8 mouse cellular contexts compared by ENCODE assay signal in genomic region chrX:94724192-94724971, GRCm38 (mm10). TPM values are rescaled to one million over a fixed set of nuclear protein-coding genes. Genes with fewer than 3 reads are reported as not detected.
DNase-seq lines count a peak whose midpoint lies in the region; ATAC-seq and TF ChIP-seq lines count a peak whose summit lies in the region.
"Not testable (repeated sequence)": the region's sequence is repeated elsewhere in the genome, so short reads cannot be mapped to it uniquely, and the experiment has no call there.

Gene Zxdb (plus strand): TSS chrX:94724569.

- not testable (repeated sequence) for H3K27ac ChIP-seq in embryonic facial prominence, embryonic 15.5 days (replicated peaks); heart, embryonic 13.5 days (replicated peaks); intestine, embryonic 14.5 days (ENCODE audit: low read depth); liver, embryonic 11.5 days (ENCODE audit: low read depth, low read length); midbrain, embryonic 10.5 days (replicated peaks); olfactory bulb, adult 2 months (ENCODE audit: insufficient read depth, low read depth, low read length)

- not testable (repeated sequence) for DNase-seq in Patski (ENCODE audit: low read depth, low spot score); intestine, embryonic 14.5 days (ENCODE audit: low spot score); layer of hippocampus, postnatal 36 days; liver, embryonic 11.5 days (ENCODE audit: low spot score); midbrain, embryonic 10.5 days (ENCODE audit: low spot score)

- WGBS in embryonic facial prominence, embryonic 15.5 days, result no CpG with 5 or more reads among the region's 60 CpGs
- WGBS in heart, embryonic 13.5 days, result no CpG with 5 or more reads among the region's 60 CpGs
- no CpG with 5 or more reads among the region's 60 CpGs for WGBS in intestine, embryonic 14.5 days
- WGBS in liver, embryonic 11.5 days, result no CpG with 5 or more reads among the region's 60 CpGs
- WGBS in midbrain, embryonic 10.5 days, result no CpG with 5 or more reads among the region's 60 CpGs
- WGBS in olfactory bulb, adult 2 months, result no CpG with 5 or more reads among the region's 60 CpGs

- H3K4me1 ChIP-seq in embryonic facial prominence, embryonic 15.5 days; heart, embryonic 13.5 days; intestine, embryonic 14.5 days (replicated peaks; ENCODE audit: control insufficient read depth, insufficient read depth, low read length); liver, embryonic 11.5 days (replicated peaks; ENCODE audit: control insufficient read depth, insufficient read depth, low read length); midbrain, embryonic 10.5 days; olfactory bulb, adult 2 months (ENCODE audit: control insufficient read depth, insufficient read depth, low read length): not testable (repeated sequence)

- not testable (repeated sequence) for H3K9ac ChIP-seq in embryonic facial prominence, embryonic 15.5 days; intestine, embryonic 14.5 days (ENCODE audit: low read length); liver, embryonic 11.5 days (ENCODE audit: low read depth, low read length)
- H3K9ac ChIP-seq in heart, embryonic 13.5 days, result 0 out of 2 replicates have a peak within 1 kb of the TSS, but pooled peaks have one; percentile 62

- H3K36me3 ChIP-seq in embryonic facial prominence, embryonic 15.5 days; heart, embryonic 13.5 days; intestine, embryonic 14.5 days (ENCODE audit: control insufficient read depth, insufficient read depth, low read length); liver, embryonic 11.5 days (ENCODE audit: control insufficient read depth, insufficient read depth, low read length); midbrain, embryonic 10.5 days: not testable (repeated sequence)

- POLR2A ChIA-PET in Patski (lab: Charles Lee), result not testable (repeated sequence)

- peaks cover 11% of the 10 kb centered on the region for H3K27me3 ChIP-seq in Patski
- H3K27me3 ChIP-seq in embryonic facial prominence, embryonic 15.5 days; heart, embryonic 13.5 days (replicated peaks); intestine, embryonic 14.5 days (replicated peaks; ENCODE audit: control insufficient read depth, insufficient read depth, low read length); liver, embryonic 11.5 days (replicated peaks; ENCODE audit: control insufficient read depth, insufficient read depth, low read length); midbrain, embryonic 10.5 days (ENCODE audit: low read depth, poor library complexity, severe bottlenecking): not testable (repeated sequence)

- in situ Hi-C loops in Patski (cut with MboI; ENCODE audit: low pct_unique_long_range_greater_than_20kb), result not testable (repeated sequence)

- not testable (repeated sequence) for TF ChIP-seq CTCF in Patski (IDR thresholded peaks at IDR 0.05); olfactory bulb, adult 2 months (IDR thresholded peaks at IDR 0.05; ENCODE audit: insufficient read depth, low read depth, low read length)

- peak within 1 kb of the TSS; percentile 27; the same call in 1 of the 2 replicates for H3K4me3 ChIP-seq in embryonic facial prominence, embryonic 15.5 days (replicated peaks)
- H3K4me3 ChIP-seq in heart, embryonic 13.5 days, result peak within 1 kb of the TSS; percentile 40
- not testable (repeated sequence) for H3K4me3 ChIP-seq in intestine, embryonic 14.5 days (ENCODE audit: low read depth, low read length)
- peak within 1 kb of the TSS; percentile 28; the same call in 1 of the 2 replicates for H3K4me3 ChIP-seq in liver, embryonic 11.5 days (ENCODE audit: low read depth, low read length)
- peak within 1 kb of the TSS; percentile 36; the same call in 1 of the 2 replicates for H3K4me3 ChIP-seq in midbrain, embryonic 10.5 days
- peak within 1 kb of the TSS; percentile 29; the same call in 1 of the 2 replicates for H3K4me3 ChIP-seq in olfactory bulb, adult 2 months (ENCODE audit: insufficient read depth, low read depth, low read length)

- CTCF ChIA-PET in Patski (lab: Charles Lee), result not testable (repeated sequence)

- H3K9me3 ChIP-seq in embryonic facial prominence, embryonic 15.5 days (replicated peaks); heart, embryonic 13.5 days; intestine, embryonic 14.5 days (ENCODE audit: control insufficient read depth, low read length); liver, embryonic 11.5 days (ENCODE audit: control insufficient read depth, low read length); midbrain, embryonic 10.5 days (replicated peaks): not testable (repeated sequence)

- peak; percentile 71 for ATAC-seq in Patski
- ATAC-seq in embryonic facial prominence, embryonic 15.5 days (ENCODE audit: insufficient number of reproducible peaks, low FRiP score, low TSS enrichment, low read depth), result peak; percentile 44; the same call in 1 of the 2 replicates
- ATAC-seq in heart, embryonic 13.5 days (ENCODE audit: extremely low read depth, insufficient number of reproducible peaks, low FRiP score, low TSS enrichment), result not testable (repeated sequence)
- peak; percentile 73 for ATAC-seq in intestine, embryonic 14.5 days (replicated peaks; ENCODE audit: low FRiP score, low TSS enrichment, low read depth)
- peak; percentile 63 for ATAC-seq in liver, embryonic 11.5 days (replicated peaks; ENCODE audit: low FRiP score)

- TF ChIP-seq POLR2A in olfactory bulb, adult 2 months (IDR thresholded peaks at IDR 0.05; ENCODE audit: insufficient read depth, low read depth, low read length), result not testable (repeated sequence)

- not testable (repeated sequence) for H3K4me2 ChIP-seq in embryonic facial prominence, embryonic 15.5 days (replicated peaks); heart, embryonic 13.5 days; intestine, embryonic 14.5 days (ENCODE audit: low read length); liver, embryonic 11.5 days

RNA-seq across cellular contexts. Expression of gene Zxdb, which starts in this region (rescaled TPM):
- 7.0 TPM for polyA plus RNA-seq in Patski (2021)
- polyA plus RNA-seq in embryonic facial prominence, embryonic 15.5 days (2015; fragmentation: Nextera tagmentation; extraction: Ambion mirVana), result 1.4 and 1.7 TPM in 2 replicates
- polyA plus RNA-seq in heart, embryonic 13.5 days (2015; fragmentation: Nextera tagmentation; extraction: Ambion mirVana), result 0.57 and 0.79 TPM in 2 replicates
- 2.4 TPM in 2 replicates for polyA plus RNA-seq in intestine, embryonic 14.5 days (2014; fragmentation: Nextera tagmentation; extraction: Ambion mirVana)
- total RNA-seq in layer of hippocampus, postnatal 36 days (2021), result 10 to 100 TPM; 16.9 to 19.5 TPM
- polyA plus RNA-seq in liver, embryonic 11.5 days (2014; fragmentation: Nextera tagmentation; extraction: Ambion mirVana), result 0.58 and 0.83 TPM in 2 replicates
- polyA plus RNA-seq in midbrain, embryonic 10.5 days (2016; fragmentation: Nextera tagmentation; extraction: Ambion mirVana), result 0.83 and 1.2 TPM in 2 replicates
- not detected in 2 replicates for polyA plus RNA-seq in olfactory bulb, adult 2 months (2012; ENCODE audit: insufficient read depth, insufficient read length, low replicate concordance, missing spikeins)

Comparison
In these comparisons a context has a peak if more than half of its experiments do, and no peak if none do; other contexts are left out.
1. Peak in ATAC-seq and H3K4me3 ChIP-seq in liver, embryonic 11.5 days; RNA of the gene not detected or under 1 TPM.